Mouse (Mus musculus) adrenal gland, postnatal 14 days (tissue): ENCODE measurements around the gene Lyrm4. TPM values are rescaled to one million over a fixed set of nuclear protein-coding genes. Genes with fewer than 3 reads are reported as not detected.
"Not testable (repeated sequence)": the region's sequence is repeated elsewhere in the genome, so short reads cannot be mapped to it uniquely, and the experiment has no call there.

Source experiments
- DNase-seq: peaks from one replicate; pipeline ENCODE4 v3.0.0; 2021; ENCODE audit warnings: mixed read lengths
- total RNA-seq: library from RNA; stranded (reverse); gene quantifications from 2 replicates; pipeline ENCODE4 v1.2.3, GENCODE M21; 2021

Lyrm4 gene
- total RNA-seq, 1 experiment from 2014 or later: 16.0 TPM

DNA sequence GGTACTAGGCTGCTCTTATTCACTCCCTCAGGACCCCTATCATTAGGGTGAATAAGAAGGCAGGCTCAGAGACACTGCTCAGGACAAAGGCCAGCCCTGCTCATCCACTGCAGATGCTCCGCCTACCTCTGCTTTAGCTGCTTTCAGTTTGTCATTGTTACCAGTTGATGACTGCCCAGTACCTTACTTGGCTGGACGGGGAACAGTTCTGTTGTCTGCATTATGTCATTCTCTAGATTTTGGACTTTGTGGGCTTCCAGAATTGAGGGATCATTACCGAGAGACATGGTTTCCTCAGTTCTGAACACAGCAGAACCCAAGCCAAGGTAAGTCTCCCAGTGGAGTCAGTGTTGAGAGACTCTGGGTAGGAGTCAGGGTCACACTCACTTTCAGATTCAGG is 122.1 kb downstream of the Lyrm4 start:
- DNase-seq: no peak

DNA sequence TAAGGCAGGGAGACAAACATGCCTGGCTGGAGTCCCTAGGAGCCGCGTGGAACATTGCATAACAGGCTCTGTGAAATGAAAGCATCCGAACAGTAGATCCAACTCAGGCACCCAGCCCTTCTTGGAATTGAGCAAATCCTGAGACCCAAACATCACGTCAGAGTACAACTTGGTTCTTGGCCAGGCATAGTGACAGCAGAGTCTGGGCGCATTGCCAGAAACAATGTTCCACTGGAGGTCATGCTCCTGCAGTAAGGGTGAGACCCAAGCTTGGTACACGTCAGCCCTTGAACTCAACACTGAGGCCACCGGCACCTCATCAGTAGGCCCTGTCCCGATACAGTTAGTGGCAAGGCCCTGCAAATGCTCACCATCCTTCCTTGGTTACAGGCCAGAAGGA is 123.3 kb downstream of the Lyrm4 start:
- peak; percentile 91 for DNase-seq

DNA sequence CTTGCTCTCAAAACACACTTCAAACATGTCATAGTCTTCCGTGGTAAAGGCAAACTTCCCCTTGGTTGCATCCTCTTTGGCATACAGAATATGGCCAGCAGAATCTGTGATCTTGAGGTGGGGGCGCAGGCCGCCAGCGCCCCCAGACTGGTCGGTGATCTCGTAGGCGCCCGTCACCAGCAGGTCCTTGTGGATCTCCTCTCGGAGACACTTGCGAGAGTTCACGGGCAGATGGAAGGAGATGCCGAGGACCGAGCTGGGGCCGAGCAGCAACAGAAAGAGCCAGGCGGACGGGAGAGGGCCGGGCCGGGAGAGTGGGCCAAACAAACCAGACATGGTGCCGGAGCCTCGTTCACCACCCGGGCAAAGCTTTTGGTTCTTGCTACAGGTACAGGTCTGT is 126.1 kb downstream of the Lyrm4 start:
- not testable (repeated sequence) for DNase-seq

DNA sequence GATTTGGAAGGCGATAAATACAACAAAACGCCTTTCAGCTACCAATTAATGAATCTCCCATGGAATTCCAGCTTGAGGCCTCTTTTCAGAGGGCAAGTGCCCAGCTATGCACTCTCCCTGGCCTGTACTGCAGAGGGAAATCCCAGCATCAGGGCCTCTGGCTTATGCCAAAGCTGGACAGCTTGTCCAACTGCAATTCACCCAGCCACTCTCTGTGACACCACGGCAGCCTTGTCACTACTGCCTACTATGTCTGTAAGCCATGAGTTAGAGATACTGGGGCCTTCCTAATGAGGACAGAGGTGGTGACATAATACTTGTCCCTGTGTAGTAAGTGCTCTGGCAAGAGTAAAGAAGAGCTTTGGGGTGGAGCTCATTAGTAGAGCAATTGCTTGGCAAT is 128.0 kb downstream of the Lyrm4 start:
- no peak for DNase-seq

DNA sequence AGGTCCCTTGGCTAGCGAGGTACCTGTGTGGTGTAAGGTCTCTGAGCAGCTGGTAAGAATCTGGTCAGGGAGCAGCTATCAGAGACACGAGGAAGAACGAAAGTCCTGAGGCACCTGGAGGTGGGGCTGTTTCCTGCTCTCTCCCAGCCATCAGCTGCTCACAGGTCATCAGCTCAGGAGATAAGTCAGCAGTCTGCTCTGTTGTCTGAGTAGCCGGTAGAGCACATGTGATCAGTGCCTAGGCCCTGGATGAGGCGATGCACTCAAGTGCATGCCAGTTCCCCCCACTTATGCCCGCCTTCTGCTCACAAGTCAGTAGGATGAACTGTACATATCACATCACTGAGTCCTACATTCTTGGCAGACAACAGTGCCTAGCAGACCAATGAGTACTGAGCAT is 134.3 kb downstream of the Lyrm4 start:
- no peak for DNase-seq

DNA sequence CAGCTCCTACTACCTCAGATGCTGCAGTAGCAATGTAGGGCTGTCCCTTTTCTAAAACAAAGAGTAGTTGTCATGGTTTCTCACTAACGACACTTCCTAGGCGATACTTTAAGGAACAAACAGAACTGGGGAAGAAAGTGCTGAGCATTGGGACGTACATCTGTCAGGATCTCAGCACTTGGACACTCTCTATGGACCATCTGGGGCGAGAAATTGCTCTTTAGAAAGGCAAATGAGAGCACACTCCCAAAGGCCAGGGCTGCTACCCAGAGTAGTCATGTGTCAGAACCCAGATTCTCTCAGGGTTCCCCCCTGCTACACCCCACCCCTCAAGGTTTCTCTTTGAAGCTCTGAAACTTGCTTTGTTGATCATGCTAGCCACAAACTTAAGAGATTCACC is 136.9 kb downstream of the Lyrm4 start:
- no peak for DNase-seq

DNA sequence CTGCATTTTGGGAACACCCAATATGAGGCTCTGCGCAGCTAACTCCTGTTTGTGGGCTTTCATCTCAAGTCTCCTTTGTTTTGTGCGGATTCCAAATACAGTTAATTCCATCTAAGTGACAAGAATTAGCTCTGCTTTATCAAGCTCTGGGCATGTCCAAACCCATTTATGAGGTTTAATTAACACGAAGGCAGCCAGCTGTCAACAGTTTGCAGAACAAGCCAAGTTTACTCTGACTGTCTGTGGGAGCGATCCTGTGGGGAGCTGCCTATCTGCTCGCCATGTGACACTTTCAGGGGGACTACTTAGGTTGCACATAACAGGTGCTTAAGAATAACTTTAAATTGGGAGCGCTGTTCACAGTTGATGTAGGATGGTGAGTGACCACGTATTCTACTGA is 140.4 kb downstream of the Lyrm4 start:
- DNase-seq: no peak

DNA sequence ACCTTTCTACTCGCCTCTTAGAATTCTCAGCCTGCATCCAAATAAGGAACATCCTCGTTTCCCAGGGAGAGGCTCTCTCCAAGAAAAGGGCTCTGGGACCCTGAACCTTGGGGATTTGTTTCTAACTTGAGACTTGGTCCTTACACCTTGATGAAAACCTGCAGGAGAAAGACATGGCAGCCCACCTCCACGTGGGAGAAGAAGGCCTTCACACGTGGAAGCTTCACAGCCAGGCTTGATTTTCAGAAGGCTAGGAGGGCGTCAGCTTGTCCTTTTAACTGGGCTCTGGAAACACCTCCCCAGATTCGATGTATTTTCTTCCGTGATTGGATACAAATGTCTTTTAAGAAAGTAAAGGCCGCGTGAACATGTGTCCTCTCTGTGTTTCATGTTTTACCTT is 147.5 kb downstream of the Lyrm4 start:
- no peak for DNase-seq

DNA sequence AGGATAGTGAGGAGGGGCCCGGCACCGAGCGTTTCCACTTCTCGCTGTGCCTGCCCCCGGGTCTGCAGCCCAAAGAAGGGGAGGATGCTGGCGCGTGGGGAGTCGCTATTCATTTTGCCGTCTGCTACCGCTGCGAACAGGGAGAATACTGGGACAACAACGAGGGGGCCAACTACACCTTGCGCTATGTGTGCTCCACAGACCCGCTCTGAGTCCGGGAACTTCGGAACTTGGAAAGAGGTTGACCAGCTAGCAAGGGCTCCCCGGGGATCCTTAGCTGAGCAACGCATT is 147.9 kb downstream of the Lyrm4 start:
- peak; percentile 16 for DNase-seq

DNA sequence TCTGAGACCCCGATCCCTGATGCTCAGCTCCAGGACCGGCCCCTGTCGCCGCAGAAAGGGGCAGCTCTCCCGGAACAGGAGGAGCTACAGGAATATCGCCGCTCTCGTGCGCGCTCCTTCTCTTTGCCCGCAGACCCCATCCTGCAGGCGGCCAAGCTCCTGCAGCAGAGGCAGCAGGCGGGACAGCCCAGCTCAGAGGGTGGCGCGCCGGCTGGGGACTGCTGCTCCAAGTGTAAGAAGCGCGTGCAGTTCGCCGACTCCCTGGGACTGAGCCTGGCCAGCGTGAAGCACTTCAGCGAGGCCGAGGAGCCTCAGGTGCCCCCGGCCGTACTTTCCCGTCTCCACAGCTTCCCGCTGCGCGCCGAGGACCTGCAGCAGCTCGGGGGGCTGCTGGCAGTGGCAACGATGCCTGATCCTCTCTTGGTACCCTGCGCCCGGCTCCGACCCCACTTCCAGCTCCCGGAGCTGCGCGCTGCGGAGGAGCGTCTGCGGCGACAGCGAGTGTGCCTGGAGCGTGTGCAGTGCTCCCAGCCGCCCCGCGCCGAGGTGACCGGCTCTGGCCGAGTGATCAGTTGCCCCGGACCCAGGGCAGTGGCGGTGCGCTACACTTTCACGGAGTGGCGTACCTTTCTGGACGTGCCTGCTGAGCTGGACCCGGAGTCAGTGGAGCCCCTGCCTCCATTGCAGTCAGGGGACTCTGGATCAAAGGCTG is 148.5 kb downstream of the Lyrm4 start:
- DNase-seq: peak; percentile 66

DNA sequence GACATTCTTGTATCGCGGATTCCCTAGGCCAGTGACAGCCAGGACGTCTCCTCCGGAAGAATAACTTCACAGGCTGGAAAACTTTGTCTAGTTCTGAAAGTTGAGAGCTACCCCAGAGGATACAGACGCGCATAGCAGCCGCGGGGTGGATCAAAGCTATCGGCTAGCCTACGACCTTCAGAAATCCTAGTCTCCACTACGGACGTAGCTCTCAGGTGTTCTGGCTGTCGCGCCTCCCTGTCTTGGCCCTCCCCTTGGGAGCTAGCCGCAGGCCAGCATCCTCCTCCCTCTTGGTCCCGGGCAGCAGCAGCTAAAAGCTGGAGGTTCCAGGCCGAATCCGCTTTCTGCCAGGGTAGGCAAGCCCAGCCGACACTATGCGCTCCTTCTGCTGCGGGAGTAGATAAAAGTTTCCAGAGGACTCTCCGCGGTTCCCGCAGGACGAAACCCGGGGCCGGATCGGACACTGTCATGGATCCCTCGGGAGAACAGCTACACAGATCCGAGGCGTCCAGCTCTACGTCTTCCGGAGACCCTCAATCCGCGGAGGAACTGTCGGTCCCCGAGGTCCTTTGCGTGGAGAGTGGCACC is 149.1 kb downstream of the Lyrm4 start:
- peak; percentile 55 for DNase-seq

DNA sequence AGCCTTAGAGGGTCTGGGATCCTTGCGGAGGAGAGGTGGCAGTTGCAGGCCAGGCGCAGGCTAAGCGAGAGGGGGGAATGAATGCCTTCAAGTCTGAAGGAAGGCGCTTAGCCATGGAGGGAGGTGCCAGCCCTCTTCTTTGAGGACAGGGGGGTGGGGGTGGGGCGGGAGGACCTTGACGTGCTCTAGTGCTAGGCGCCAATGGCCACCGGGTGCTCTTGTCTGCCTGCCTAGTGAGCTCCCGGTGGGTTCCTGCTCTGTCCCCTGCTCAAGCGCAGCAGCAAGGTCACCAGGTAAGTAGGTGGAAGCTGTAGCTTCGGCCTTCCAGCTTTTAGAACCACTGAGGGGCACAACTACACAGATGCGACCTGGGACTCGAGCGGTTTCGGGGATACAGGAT is 149.6 kb downstream of the Lyrm4 start:
- no peak for DNase-seq

DNA sequence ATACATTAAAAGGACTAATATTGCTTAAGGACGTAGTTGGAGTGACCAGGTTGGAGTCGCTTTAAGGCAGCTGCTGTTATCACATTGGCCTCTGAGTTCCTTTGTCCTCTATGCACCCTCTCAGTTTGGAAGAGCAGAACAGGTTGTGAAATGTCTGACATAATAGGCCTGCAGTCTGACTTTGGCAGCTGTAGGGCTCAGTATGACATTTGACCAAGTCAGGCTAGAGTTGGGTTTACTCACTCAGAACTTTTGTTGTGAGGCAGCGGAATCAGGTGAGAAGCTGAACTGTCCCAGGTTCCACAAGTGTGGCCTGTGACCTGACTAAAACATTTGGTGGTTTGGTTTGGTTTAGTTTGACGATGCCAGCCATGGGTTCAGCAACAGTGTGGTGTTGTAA is 153.7 kb downstream of the Lyrm4 start:
- DNase-seq: peak; percentile 23

DNA sequence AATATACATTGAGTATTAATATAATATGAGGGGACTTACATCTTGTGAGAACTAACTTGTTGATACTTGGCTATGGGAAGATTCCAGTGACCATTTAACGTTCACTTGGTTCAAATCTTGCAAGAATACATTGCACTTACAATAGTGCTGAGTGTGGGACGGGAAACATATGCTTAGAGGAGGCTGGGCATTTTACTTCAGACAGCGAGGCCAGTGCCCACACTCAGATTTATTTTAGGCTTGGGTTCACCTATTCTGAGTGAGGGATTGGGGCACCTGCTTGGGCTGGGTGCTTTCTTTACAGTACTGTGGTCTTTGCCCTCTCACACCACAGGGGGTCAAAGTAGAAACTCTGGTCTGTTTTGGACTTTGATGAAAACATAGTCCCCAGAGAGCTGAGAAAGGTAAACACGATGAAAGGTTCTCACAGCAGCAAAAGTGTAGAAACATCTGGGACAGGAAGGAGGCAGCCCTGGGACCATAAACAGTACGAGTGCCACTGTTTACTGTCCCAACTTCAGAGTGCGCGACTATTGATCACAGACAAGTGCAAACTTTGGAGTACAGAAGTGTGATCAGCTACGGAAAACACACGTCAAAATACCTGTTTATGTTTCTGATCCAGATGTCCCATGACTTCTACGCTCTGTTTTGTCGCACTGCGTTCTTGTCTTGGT is 157.8 kb downstream of the Lyrm4 start:
- no peak for DNase-seq

DNA sequence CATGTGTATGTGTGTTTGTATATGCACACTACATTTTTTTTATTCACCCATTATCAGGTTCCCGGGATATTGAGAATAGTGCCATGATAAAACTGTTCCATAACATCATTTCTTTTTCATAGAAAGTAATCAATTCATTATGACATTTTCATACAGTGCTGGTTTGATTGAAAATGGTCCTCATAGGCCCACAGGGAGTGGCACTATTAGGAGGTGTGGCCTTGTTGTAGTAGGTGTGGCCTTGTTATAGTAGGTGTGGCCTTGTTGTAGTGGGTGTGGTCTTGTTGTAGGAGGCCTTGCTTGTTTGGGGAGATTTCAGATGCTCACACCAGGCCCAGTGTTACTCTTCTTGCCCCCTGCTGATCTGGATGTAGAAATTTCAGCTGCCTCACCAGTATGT is 158.8 kb downstream of the Lyrm4 start, which contains the start of gene Ppp1r3g:
Gene Ppp1r3g (plus strand): TSS at position 301 of the 400 bp plus-strand sequence.
- DNase-seq: no peak

DNA sequence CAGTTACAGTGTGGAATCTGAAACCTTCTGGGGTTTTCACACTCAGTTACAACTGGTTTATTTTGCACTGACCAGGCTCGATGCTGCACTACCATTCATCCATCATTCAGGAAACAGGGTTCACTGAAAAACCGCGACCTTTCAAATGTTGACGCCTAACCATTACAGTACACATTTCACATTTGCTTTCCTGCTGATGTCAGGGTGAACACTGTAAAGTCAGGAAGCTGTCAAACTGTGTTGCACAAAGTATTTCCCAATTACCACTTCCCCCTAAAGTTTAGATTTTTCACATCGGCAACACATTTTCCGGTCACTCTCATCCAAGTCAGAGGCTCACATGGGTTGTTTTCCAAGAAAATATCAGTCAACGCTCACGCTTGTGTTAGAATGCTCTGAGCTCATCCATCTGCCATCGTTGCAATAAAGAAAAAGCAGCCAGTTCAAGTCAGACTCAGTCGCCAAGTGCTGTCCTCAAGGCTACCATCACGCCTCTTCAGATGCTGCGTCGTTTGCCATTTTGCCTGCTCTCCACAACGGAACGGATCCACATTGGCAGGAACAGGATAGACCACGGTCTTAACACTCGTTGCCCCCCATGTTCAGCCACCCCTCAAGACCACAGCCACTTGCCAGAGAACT is 167.4 kb downstream of the Lyrm4 start:
- no peak for DNase-seq

DNA sequence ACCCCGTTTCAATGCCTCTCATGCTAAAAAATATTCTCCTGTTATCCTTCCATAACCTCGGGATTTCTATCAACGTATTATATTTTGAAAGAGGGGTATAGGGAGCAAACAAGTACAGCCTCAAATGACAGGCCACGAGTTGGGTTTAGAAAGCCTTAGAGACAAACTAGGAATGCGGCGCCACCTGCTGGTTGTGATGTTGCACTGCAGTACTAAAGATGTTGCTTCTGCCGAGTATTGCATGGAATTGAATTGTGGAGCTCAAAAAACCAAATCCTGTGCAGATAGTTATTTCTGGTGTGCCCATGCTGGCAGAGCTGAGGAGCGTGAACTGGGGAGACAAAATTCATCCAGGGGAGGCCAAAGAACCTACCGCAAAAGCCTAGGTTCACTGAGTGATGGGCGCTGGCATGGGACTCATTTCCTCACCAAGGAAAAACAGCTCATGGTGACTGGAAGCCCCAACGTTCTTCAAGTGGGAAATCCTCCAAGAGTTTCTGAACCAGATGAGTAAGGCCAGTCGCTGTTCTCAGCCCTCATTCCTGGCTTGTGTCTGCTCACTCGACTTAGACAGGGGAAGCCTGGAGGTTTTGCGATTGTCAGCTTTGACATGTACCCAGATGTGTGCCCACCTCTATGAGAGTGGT is 169.8 kb downstream of the Lyrm4 start:
- DNase-seq: peak; percentile 86

DNA sequence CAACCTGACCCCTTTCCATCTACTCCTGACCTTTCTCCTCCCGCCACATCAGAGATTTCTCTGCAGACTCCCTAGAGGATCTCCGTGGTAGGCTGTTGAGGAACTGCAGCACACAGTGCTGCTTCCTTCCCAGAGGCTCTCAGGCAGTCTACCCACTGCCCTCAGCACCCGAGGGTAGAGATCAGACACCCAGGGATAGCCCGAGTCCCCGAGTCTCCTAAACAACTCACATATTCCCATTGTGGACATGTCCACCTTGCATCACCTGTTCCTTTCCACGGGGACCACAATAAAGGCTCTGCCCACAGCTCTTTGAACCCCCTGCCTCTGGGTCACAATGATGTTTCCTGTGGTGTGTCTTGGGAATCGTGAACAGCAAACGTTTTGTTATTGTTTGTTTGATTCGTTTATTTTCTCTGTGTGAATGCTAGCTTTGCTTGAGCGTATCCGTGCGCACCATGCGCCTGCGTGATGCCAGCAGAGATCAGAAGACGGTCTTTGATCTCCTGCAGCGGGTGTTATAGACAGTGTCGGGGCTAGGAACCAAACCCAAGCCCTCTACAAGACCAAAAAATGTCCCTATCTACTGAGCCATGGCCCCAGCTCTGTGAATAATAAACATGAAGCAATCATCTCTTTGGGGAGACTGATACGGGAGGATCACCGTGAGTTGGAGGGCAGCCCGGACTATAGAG is 170.5 kb downstream of the Lyrm4 start:
- DNase-seq: no peak

DNA sequence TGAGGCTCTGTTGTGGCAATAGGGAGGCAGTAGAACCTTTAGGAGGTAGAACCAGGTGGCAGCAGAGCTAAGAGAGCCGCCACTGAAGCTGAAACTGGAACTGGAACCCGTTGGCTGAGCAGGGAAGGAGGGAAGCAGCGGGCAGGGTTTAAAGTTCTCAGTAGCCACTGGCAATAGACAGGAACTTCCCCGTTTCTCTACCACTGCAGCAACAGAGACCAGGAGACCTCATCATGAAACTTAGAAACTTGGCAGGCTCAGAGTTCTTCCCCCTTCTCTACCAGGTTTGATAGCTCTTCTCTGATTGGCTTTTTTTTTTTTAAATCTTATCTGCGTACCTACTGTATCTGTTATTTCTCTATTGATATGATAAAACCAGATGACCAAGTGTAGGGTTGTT is 176.4 kb downstream of the Lyrm4 start:
- DNase-seq: no peak

DNA sequence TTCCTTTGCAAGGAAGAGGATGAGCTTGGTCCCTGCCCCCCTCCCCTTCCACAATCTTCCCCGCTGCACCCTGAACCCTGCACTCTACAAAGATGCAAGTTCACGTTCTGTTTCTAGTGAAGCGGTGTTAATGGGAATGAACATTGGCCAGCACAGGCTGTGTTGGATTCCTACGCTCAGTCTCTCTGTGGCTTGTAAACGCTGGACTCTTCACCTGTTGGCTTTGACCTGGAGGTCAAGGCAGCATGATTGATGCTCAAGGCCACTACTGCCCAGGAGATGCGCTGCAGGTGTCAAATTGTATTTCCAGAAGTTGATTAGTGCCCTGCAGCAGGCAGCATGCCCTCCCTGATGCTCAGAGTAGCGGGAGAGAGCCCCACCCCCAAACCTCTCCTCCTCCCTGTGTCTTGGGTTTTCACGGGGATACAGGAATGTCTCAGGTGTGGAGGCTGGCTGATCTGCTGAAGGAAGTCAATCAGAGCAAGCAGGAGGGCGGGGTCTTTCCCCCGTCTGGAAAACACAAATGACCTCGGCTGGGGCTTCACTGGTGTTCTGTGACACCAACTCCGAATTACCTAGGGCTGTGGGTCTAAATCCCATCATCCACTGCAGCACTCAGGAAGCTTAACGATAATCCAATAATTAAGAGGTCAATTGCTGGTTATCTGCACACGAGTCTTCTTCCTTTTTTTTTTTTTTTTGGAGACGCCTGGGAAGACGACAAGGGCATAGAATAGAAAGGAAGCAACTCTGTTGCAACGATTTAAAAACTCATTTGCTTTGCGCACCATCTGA is 177.3 kb downstream of the Lyrm4 start:
- DNase-seq: no peak

DNA sequence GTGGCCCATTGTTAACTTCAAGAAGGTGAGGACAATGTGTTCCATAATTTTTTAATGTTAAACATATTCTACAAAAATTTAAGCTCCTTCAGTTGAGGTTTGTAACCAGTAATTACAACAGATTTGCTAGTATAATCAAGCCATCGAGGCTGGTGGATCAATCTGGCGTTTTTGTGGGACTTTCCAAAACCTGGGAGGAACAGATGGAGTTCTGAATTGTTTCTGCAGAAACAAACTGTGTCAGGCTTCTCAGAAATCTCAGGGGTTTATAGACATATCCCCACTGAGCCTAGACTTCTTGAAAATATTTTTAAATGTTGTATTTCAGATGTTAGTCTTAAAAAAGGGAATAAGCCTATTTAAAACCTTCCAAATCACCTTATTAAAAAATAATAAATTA is 179.3 kb downstream of the Lyrm4 start:
- DNase-seq: no peak
